8 mouse cellular contexts compared by ENCODE assay signal in genomic region chr19:53106952-53107351, GRCm38 (mm10). TPM values are rescaled to one million over a fixed set of nuclear protein-coding genes. Genes with fewer than 3 reads are reported as not detected.
A peak's percentile ranks its signal among the peaks of the same experiment; 100 is the strongest.
DNase-seq lines count a peak whose midpoint lies in the region; ATAC-seq and TF ChIP-seq lines count a peak whose summit lies in the region.

No protein-coding gene starts in this region.

- no peaks in the 10 kb centered on the region for H3K27me3 ChIP-seq in liver, adult 2 months (ENCODE audit: control insufficient read depth, insufficient read depth, low read length)
- no peaks in the 10 kb centered on the region for H3K27me3 ChIP-seq in liver, embryonic 12.5 days (replicated peaks)
- H3K27me3 ChIP-seq in heart, postnatal 0 days (ENCODE audit: control insufficient read depth, insufficient read depth, low read length), result no peaks in the 10 kb centered on the region
- no peaks in the 10 kb centered on the region for H3K27me3 ChIP-seq in hindbrain, embryonic 13.5 days
- H3K27me3 ChIP-seq in hindbrain, embryonic 12.5 days, result no peaks in the 10 kb centered on the region

- H3K4me3 ChIP-seq in liver, adult 2 months (ENCODE audit: insufficient read depth, low read depth, low read length), result no peak overlapping the region
- no peak overlapping the region for H3K4me3 ChIP-seq in liver, embryonic 12.5 days
- no peak overlapping the region for H3K4me3 ChIP-seq in heart, postnatal 0 days (ENCODE audit: low read depth, low read length)
- no peak overlapping the region for H3K4me3 ChIP-seq in hindbrain, embryonic 13.5 days
- no peak overlapping the region for H3K4me3 ChIP-seq in hindbrain, embryonic 12.5 days

- DNase-seq in adrenal gland, postnatal 10 days, result peak; percentile 28
- DNase-seq in adrenal gland, adult 18-20 months (ENCODE audit: low spot score in 2 of 2), result no peak
- DNase-seq in liver, adult 2 months (ENCODE audit: extremely low read depth, low read depth, low spot score), result no peak
- DNase-seq in heart, postnatal 0 days (ENCODE audit: low spot score), result no peak

- no peak overlapping the region for H3K9ac ChIP-seq in liver, adult 2 months (ENCODE audit: low read depth, low read length)
- no peak overlapping the region for H3K9ac ChIP-seq in liver, embryonic 12.5 days
- H3K9ac ChIP-seq in heart, postnatal 0 days (replicated peaks; ENCODE audit: low read depth, low read length), result no peak overlapping the region
- no peak overlapping the region for H3K9ac ChIP-seq in hindbrain, embryonic 13.5 days
- H3K9ac ChIP-seq in hindbrain, embryonic 12.5 days, result no peak overlapping the region

- ATAC-seq in liver, embryonic 12.5 days, result no peak
- no peak for ATAC-seq in heart, postnatal 0 days (ENCODE audit: insufficient read depth, low read depth)
- ATAC-seq in neutrophil, adult 5-6 weeks (ENCODE audit: extremely low read depth, insufficient number of reproducible peaks, low FRiP score, poor library complexity, severe bottlenecking), result peak; percentile 79; the same call in 1 of the 2 replicates
- ATAC-seq in hindbrain, embryonic 13.5 days (ENCODE audit: low FRiP score), result no peak
- no peak for ATAC-seq in hindbrain, embryonic 12.5 days (ENCODE audit: low FRiP score)

- TF ChIP-seq EP300 in heart, postnatal 0 days (IDR thresholded peaks at IDR 0.05; ENCODE audit: low read depth), result no peak

- peak; percentile 16; the same call in 1 of the 2 replicates for TF ChIP-seq CTCF in liver, adult 2 months (IDR thresholded peaks at IDR 0.05; ENCODE audit: low read depth, low read length)
- TF ChIP-seq CTCF in heart, postnatal 0 days (IDR thresholded peaks at IDR 0.05; ENCODE audit: low read depth), result peak; percentile 22; the same call in 1 of the 2 replicates

- TF ChIP-seq POLR2A in liver, adult 2 months (IDR thresholded peaks at IDR 0.05; ENCODE audit: extremely low read depth, insufficient read depth, low read length), result no peak

- 76% methylated on average over 7 of the region's 7 CpGs for WGBS in liver, adult 2 months
- WGBS in liver, embryonic 12.5 days (ENCODE audit: insufficient replicate concordance), result 52% methylated on average over 7 of the region's 7 CpGs
- WGBS in heart, postnatal 0 days, result 74% methylated on average over 7 of the region's 7 CpGs
- 88% methylated on average over 7 of the region's 7 CpGs for WGBS in hindbrain, embryonic 13.5 days
- WGBS in hindbrain, embryonic 12.5 days, result 81% methylated on average over 7 of the region's 7 CpGs

- H3K79me2 ChIP-seq in liver, adult 2 months (ENCODE audit: control insufficient read depth, insufficient read depth, low read length), result no peaks in the 10 kb centered on the region

- H3K4me2 ChIP-seq in liver, embryonic 12.5 days, result no peak overlapping the region
- no peak overlapping the region for H3K4me2 ChIP-seq in heart, postnatal 0 days (ENCODE audit: low read depth, low read length)
- no peak overlapping the region for H3K4me2 ChIP-seq in hindbrain, embryonic 13.5 days
- H3K4me2 ChIP-seq in hindbrain, embryonic 12.5 days (replicated peaks), result no peak overlapping the region

- no peaks in the 10 kb centered on the region for H3K36me3 ChIP-seq in liver, adult 2 months (ENCODE audit: control insufficient read depth, insufficient read depth, low read length)
- no peaks in the 10 kb centered on the region for H3K36me3 ChIP-seq in liver, embryonic 12.5 days
- H3K36me3 ChIP-seq in heart, postnatal 0 days (replicated peaks; ENCODE audit: control insufficient read depth, insufficient read depth, low read length), result no peaks in the 10 kb centered on the region
- no peaks in the 10 kb centered on the region for H3K36me3 ChIP-seq in hindbrain, embryonic 13.5 days
- no peaks in the 10 kb centered on the region for H3K36me3 ChIP-seq in hindbrain, embryonic 12.5 days

- no peaks in the 10 kb centered on the region; the same call in none of the 2 replicates for H3K4me1 ChIP-seq in liver, adult 2 months (ENCODE audit: control insufficient read depth, insufficient read depth, low read length)
- H3K4me1 ChIP-seq in liver, embryonic 12.5 days, result peaks cover 7% of the 10 kb centered on the region; the same call in 1 of the 2 replicates
- H3K4me1 ChIP-seq in heart, postnatal 0 days (ENCODE audit: control insufficient read depth, insufficient read depth), result peaks cover 6% of the 10 kb centered on the region; the same call in 1 of the 2 replicates
- peaks cover 4% of the 10 kb centered on the region for H3K4me1 ChIP-seq in hindbrain, embryonic 13.5 days (replicated peaks)
- H3K4me1 ChIP-seq in hindbrain, embryonic 12.5 days, result peaks cover 5% of the 10 kb centered on the region; the same call in 1 of the 2 replicates

- no peak overlapping the region for H3K27ac ChIP-seq in liver, adult 2 months (replicated peaks; ENCODE audit: insufficient read depth, low read depth, low read length)
- H3K27ac ChIP-seq in liver, embryonic 12.5 days, result no peak overlapping the region
- no peak overlapping the region for H3K27ac ChIP-seq in heart, postnatal 0 days (ENCODE audit: low read depth)
- H3K27ac ChIP-seq in hindbrain, embryonic 13.5 days, result no peak overlapping the region
- H3K27ac ChIP-seq in hindbrain, embryonic 12.5 days, result no peak overlapping the region

- no peaks in the 10 kb centered on the region for H3K9me3 ChIP-seq in liver, embryonic 12.5 days (replicated peaks)
- H3K9me3 ChIP-seq in heart, postnatal 0 days (replicated peaks; ENCODE audit: control insufficient read depth, low read length), result no peaks in the 10 kb centered on the region
- no peaks in the 10 kb centered on the region for H3K9me3 ChIP-seq in hindbrain, embryonic 13.5 days
- no peaks in the 10 kb centered on the region for H3K9me3 ChIP-seq in hindbrain, embryonic 12.5 days (replicated peaks)

RNA-seq across cellular contexts. Expression of gene Add3, which starts 33.3 kb away (rescaled TPM):
- 10 to 100 TPM; 77.6 to 89.0 TPM for total RNA-seq in adrenal gland, postnatal 10 days (2021)
- 10 to 100 TPM; 29.2 to 39.1 TPM for total RNA-seq in adrenal gland, adult 18-20 months (2021)
- 10.9 and 12.1 TPM in 2 replicates for total RNA-seq in liver, adult 2 months (2014; rRNA removed)
- 4.0 and 4.3 TPM in 2 replicates for polyA plus RNA-seq in liver, adult 2 months (2012; rRNA removed)
- 42.1 and 42.2 TPM in 2 replicates for polyA plus RNA-seq in liver, embryonic 12.5 days (2016; fragmentation: Nextera tagmentation; extraction: Ambion mirVana)
- total RNA-seq in heart, postnatal 0 days (2014; rRNA removed; ENCODE audit: low replicate concordance), result 62.1 and 78.8 TPM in 2 replicates
- polyA plus RNA-seq in heart, postnatal 0 days (2015; fragmentation: Nextera tagmentation; extraction: Ambion mirVana), result 81.2 and 82.9 TPM in 2 replicates
- total RNA-seq in neutrophil, adult 5-6 weeks (2017), result 397 and 420 TPM in 2 replicates
- 35.8 and 35.9 TPM in 2 replicates for polyA plus RNA-seq in hindbrain, embryonic 13.5 days (2015; fragmentation: Nextera tagmentation; extraction: Ambion mirVana)
- 55.5 and 56.0 TPM in 2 replicates for polyA plus RNA-seq in hindbrain, embryonic 12.5 days (2016; fragmentation: Nextera tagmentation; extraction: Ambion mirVana)
